Mouse (Mus musculus) layer of hippocampus, adult 9-10 months (tissue): ENCODE results near the gene 6430550D23Rik.

Source experiments
- DNase-seq: peaks from one replicate; pipeline ENCODE4 v3.0.0; 2022; ENCODE audit warnings: low spot score

Gene 6430550D23Rik

DNA sequence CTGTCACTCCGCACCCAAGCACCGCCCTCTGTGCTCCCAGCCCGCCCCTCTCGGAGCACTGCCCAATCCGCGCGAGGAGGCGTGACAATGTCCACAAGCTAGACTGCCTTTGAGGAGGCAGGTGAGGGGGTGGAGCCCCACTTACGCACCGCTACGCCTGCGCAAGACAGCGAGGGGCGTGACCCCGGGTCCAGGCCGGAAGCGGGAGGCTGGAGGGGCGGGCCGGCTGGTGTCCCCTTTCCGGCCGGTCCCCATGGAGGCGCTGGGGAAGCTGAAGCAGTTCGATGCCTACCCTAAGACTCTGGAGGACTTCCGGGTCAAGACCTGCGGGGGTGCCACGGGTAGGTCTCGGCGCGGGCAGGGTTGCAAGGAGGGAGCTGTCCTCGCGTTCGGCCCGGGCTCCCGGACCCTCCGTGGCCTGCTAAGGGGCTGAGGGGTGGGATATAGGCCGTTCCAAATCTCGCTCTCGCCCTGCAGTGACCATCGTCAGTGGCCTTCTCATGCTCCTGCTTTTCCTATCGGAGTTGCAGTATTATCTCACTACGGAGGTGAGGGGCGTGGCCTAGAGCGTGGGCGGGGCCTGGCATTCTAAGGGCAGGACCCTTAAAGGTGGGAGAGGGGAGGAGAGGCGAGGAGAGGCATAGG, at the start of gene 6430550D23Rik, which contains the start of gene Ergic3:
TSS of gene 6430550D23Rik (minus strand) at position 90 of the 645 bp plus-strand sequence.
TSS of gene Ergic3 (plus strand) at position 158 of the 645 bp plus-strand sequence.
- DNase-seq, result peak; percentile 94

GRCm38 (mm10) chr2:156052816-156053215, 45.0 kb upstream of the 6430550D23Rik start, which contains the start of gene Fer1l4:
Fer1l4 (minus strand) TSS chr2:156052947.
- no peak for DNase-seq

GRCm38 (mm10) chr2:156047929-156048328, 40.2 kb upstream of the 6430550D23Rik start:
- DNase-seq, result no peak

GRCm38 (mm10) chr2:156042903-156043302, 35.1 kb upstream of the 6430550D23Rik start:
- no peak for DNase-seq

DNA sequence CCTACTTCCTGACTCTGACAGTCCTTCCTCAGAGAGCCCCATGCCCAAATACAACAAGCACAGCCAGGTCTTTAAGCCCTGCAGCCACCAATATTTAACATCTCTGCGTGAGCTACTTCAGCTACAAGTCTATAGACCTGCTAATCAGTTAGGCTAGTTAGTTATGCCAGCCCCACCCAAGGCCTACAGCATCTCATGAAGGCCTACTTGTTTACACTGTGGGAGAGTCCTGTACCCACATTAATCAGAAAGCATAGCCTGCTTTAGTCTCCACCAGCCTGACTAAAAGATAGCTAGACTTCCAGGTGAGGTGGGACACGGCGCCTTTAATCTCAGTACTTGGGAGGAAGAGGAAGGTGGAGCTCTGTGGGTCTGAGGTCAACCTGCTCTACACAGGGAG, 31.6 kb upstream of the 6430550D23Rik start:
- DNase-seq, result no peak

DNA sequence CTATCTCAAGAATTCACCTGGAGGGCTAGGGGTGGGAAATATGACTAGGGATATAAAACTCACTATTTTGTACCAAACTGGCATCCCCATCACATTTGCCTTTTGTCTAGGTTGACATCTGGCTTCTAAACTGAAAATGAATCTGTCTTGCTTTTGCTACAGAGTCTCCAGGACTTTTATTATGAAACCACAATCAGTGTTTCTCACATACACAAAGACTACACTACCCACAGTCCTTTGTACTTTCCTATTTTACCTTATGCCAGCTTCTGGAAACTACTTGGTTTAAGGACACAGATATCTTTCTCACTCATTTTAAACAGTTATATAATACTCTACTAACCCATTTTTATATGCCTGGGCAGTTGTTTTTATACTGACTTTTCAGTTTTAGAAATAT, 17.7 kb upstream of the 6430550D23Rik start:
- DNase-seq, result no peak

GRCm38 (mm10) chr2:156021765-156022164, 14.0 kb upstream of the 6430550D23Rik start:
- DNase-seq, result no peak

DNA sequence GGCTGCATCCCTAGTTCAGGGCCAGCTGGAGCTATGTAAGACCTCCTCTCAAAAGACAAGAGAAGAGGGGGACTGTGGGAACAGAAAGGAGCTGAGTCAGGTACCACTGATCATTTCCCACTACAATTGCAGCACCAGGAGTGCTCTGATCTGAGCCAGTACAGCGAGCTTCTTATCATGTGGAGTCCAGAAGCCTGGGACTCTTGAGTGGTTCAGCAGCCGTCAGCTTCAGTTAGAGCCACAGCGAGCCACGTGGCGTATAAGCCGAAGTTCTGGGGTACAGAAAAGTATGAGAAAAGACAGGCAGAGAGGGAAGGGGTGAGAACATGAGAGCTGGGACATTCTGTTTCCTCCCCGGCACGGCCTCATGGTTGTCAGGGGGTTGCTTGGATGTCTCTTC, 13.4 kb upstream of the 6430550D23Rik start:
- no peak for DNase-seq

- no peak for DNase-seq
Observed at GRCm38 (mm10) chr2:156018106-156018505, 10.3 kb upstream of the 6430550D23Rik start.

- no peak for DNase-seq
Observed at GRCm38 (mm10) chr2:156005393-156005792, 2.4 kb downstream of the 6430550D23Rik start.

GRCm38 (mm10) chr2:155991863-155992321, 15.9 kb downstream of the 6430550D23Rik start:
- no peak for DNase-seq

DNA sequence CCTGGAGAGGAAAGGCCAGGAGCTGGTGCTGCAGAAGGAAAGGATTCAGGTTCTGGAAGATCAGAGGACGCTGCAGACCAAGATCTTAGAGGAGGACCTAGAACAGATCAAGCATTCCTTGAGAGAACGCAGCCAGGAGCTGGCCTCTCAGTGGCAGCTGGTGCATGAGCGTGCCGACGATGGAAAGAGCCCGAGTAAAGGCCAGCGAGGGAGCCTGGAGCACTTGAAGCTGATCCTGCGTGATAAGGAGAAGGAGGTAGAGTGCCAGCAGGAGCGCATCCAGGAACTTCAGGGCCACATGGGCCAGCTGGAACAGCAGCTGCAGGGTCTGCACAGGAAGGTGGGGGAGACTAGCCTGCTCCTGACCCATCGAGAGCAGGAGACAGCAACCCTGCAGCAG, 16.6 kb downstream of the 6430550D23Rik start:
- no peak for DNase-seq

- DNase-seq, result no peak
Observed at GRCm38 (mm10) chr2:155989085-155989484, 18.7 kb downstream of the 6430550D23Rik start.

GRCm38 (mm10) chr2:155987131-155987530, 20.6 kb downstream of the 6430550D23Rik start:
- DNase-seq, result no peak

- no peak for DNase-seq
Observed at GRCm38 (mm10) chr2:155985776-155986175, 22.0 kb downstream of the 6430550D23Rik start.

GRCm38 (mm10) chr2:155979328-155979991, 28.3 kb downstream of the 6430550D23Rik start:
- DNase-seq, result no peak

DNA sequence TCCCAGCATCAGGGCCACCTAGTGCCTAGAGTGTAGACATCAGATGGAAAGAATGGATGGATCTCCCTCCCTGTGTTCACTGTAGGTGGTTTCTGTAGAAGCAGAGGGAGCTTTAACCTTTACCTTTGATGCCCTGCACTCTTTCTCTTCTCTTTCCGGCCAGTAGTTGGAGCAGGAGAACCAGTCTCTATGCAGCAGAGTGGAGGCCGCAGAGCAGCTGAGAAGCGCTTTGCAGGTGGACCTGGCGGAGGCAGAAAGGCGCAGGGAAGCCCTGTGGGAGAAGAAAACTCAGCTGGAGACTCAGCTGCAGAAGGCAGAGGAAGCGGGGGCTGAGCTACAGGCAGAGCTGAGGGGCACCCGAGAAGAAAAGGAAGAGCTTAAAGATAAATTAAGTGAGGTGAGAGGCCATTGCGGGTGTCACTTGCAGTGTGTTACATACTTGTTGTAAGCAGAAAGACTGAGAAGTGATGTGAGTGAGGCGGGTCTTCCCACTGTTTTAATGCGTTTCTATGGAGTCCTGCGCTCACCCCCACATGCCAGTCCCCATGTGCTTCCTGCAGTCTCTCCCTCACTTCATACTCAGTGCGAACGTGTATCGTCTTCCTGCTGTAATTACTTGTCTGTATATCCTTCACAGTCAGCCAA, 33.6 kb downstream of the 6430550D23Rik start:
- DNase-seq, result no peak

DNA sequence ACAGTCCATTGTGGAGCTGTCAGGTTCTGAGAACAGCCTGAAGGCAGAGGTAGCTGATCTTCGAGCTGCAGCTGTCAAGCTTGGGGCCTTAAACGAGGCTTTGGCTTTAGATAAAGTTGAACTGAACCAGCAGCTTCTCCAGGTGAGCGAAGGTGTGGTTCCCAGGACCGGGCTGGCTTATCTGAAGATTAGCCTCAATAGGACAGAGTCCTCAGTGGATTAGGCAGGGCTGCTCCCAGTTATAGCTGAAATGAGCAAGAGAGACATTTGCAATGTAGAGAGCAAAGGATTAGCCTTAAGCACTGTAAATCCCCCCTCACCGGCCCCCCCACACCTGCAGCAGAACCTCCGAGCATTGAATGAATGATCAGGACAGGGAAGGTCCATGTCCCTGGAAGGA, 34.4 kb downstream of the 6430550D23Rik start:
- DNase-seq, result no peak

GRCm38 (mm10) chr2:155962991-155963390, 44.8 kb downstream of the 6430550D23Rik start:
- DNase-seq, result peak; percentile 59

GRCm38 (mm10) chr2:155961862-155962261, 45.9 kb downstream of the 6430550D23Rik start:
- no peak for DNase-seq

DNA sequence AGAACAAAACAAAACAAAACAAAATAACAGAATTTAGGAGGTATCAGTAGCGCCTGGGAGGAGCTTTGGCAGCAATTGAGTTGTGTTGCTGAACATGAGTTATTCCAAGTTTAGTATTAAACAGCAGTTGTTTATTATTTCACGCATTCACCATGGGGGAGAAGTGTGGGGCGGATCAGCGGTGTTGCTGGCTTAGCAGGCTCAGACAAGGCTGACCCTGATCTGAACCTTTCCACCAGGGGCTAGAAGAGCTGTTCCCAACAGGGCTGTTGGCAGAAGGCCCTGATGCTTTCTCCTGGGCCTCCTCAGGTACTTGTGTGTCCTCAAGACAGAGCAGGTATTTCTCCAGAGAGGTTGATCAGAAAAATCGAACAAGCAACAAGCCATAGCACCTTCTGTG, 47.8 kb downstream of the 6430550D23Rik start:
- DNase-seq, result no peak

DNA sequence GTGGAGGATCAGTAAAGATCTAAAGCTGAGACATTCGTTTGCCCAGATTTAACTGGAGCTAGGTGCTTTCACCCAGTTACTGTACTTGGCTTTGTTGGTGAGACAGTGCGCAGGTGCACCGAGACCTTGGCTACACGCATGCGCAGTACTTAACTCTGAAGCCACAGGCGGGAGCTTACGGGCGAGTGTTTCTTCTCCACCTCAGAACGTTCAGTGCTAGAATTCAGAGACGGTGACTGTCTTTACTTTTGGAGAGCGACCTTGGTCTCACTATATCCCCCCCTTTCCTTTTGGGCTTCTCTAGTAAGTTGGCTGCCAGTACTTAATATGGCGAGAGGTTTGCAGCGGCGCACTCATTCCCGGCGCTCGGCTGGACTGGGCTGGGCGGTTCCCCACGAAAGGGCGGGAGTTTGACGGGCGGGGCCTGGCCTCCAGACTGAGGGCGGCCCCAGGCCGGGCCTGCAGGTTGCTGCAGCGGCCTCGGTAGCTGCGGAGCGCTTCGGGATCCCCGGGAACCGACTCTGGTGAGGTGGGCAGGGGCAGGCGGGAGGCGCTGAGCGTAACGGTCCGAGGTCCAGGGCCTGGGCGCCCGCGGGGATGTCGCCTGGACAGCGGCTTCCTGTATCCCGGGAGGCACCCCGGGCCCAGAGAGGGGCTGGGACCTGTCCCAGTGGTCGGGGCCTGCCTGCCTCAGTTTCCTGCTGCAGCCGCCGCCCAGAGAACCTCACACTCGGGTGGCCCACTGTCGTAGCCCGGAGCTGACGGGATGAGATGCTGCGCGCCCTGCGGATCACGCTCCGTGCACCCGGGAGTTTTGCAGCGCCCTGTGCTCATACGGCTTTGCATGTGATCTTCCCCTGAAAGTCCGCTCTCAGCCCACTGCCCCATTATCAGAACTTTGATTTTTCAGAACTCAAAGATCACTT, 51.4 kb downstream of the 6430550D23Rik start, which contains the start of gene Cep250:
TSS of gene Cep250 (plus strand) at position 325 of the 926 bp plus-strand sequence.
- DNase-seq, result peak; percentile 76
